Mouse (Mus musculus) neural tube, embryonic 10.5 days (tissue): ENCODE results near the gene C1qtnf3.
"Not testable (repeated sequence)": the region's sequence is repeated elsewhere in the genome, so short reads cannot be mapped to it uniquely, and the experiment has no call there.

ENCODE experiments used
- DNase-seq: peaks from one replicate; pipeline ENCODE4 v3.0.0-alpha.2; 2017; ENCODE audit warnings: low spot score; ENCODE audit errors: extremely low spot score

C1qtnf3 gene

GRCm38 (mm10) chr15:10959277-10960026 lies 7.3 kb downstream of the C1qtnf3 start:
- DNase-seq, result no peak

- DNase-seq, result no peak
Measured at GRCm38 (mm10) chr15:10960267-10960666, 8.1 kb downstream of the C1qtnf3 start.

GRCm38 (mm10) chr15:10962601-10963000 lies 10.5 kb downstream of the C1qtnf3 start:
- no peak for DNase-seq

DNA sequence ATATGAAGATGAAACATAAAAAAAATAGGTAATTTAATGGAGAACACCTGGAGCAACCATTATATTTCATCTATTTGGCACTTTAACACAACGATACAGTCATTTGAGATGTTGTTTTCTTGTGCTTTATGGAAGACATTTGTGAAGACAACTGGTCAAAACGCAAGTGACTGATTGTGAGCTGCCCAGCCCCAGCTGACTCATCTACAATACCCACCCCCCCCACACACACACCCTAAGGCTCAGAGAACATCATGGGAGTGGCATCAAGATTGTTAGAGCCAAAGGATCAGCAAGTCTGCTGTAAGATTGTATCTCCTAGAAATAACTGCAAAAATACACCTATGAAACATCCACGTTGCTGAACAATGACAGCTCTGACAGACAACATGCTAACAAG lies 17.3 kb downstream of the C1qtnf3 start:
- DNase-seq, result no peak

- DNase-seq, result no peak
Measured at GRCm38 (mm10) chr15:10970777-10971176, 18.6 kb downstream of the C1qtnf3 start.

DNA sequence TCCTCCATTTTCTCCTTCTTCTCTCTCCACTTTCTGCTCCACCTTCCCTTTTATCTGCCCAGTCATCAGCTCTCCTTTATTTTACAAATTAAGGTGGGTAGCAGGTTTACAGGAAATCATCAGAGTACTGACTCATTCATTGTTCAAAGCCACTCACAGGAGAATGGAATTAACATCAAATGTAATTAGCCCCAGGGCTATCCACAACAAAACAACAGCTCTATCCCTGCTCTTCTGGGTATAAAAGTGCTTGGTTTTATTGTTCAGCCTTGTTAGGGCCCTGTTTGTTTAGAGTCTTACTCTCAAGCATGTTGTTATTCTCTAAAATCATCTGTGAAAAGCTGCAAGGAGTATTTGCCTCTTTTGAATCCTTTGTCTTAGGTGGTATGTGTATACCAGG lies 25.0 kb downstream of the C1qtnf3 start:
- DNase-seq, result no peak

DNA sequence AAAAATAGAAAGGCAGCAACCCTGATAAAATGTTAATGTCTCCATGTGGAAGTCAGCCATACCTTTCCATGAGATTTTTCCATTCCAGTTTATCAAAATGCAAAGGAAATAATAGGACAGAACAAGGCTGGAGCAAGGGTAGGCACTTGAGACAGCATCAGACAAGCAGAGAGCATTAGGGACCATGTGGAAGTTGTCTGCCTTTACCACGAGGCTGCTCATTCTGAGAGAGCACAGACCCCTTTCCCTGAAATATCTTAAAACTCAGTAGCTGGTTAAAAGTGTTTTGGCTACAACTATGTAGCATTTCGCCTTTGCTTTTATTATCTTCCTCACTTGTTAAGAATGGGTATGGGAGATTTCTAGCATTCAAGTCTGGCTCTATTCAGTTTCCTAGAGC lies 28.6 kb downstream of the C1qtnf3 start:
- no peak for DNase-seq

GRCm38 (mm10) chr15:10981377-10982063 lies 29.4 kb downstream of the C1qtnf3 start, which contains the start of gene Amacr:
Gene Amacr, plus strand, starts transcription at chr15:10981756.
- peak; percentile 97 for DNase-seq

DNA sequence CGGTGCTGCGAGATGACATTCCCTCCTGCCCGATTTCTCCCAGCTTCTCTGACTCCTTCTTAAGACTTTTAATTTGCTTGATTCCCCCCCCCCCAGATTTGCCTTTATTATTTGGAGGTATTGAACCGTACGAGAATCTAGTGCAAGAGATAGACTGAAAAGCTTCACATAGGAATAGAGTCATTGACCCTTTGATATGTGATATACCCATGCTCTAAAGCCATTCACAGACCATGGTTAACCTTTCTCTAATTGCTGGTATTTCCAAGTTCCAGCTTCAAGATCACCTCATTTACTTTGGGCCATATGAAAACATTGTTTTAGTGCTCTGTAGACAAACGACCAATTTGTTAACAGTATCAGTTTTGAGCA lies 29.9 kb downstream of the C1qtnf3 start:
- DNase-seq, result no peak

- DNase-seq, result no peak
Measured at GRCm38 (mm10) chr15:10985756-10986155, 33.6 kb downstream of the C1qtnf3 start.

- DNase-seq, result not testable (repeated sequence)
Measured at GRCm38 (mm10) chr15:10986477-10986876, 34.3 kb downstream of the C1qtnf3 start.

DNA sequence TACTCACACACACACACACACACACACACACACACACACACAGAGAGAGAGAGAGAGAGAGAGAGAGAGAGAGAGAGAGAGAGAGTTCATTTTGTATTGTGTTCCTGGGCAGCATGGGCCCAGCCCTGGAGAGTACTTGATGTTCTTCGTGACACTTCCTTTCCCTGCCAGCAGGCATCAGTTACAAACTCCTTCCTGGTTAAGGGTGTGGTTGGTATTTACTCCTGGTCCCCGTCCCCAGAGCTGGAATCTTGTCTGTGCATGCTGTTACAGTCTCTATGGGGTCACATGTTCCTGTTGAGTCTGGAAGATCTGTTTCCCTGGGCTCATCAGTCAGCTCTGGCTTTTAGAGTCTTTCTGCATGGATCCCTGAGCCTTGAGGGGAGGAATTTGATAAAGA lies 38.3 kb downstream of the C1qtnf3 start:
- no peak for DNase-seq

- DNase-seq, result no peak
Measured at GRCm38 (mm10) chr15:10991566-10991965, 39.4 kb downstream of the C1qtnf3 start.

- DNase-seq, result no peak
Measured at GRCm38 (mm10) chr15:10999832-11000231, 47.7 kb downstream of the C1qtnf3 start.

DNA sequence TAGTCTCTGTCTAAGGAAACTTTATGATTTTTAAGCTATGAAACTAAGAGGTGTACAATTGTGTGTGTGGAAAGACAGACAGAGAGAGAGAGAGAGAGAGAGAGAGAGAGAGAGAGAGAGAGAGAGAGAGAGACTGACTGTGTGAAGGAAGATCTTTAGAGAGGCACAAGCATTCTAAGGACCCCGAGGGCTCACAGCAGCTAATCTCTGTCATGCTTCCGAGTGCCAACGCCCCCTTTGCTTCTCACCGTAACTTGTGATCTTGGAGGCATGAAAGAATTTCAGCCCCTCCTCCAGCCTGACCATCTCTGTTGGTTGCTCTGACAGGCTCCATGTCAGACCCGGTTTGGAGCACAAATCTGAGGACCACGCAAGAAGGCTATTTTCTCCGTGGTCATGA lies 48.3 kb downstream of the C1qtnf3 start, which contains the start of gene Slc45a2:
Slc45a2 (plus strand) TSS at position 301 of the 400 bp plus-strand sequence.
- DNase-seq, result no peak

GRCm38 (mm10) chr15:11003791-11004190 lies 51.7 kb downstream of the C1qtnf3 start:
- DNase-seq, result peak; percentile 3

- DNase-seq, result no peak
Measured at GRCm38 (mm10) chr15:11004646-11005045, 52.5 kb downstream of the C1qtnf3 start.

DNA sequence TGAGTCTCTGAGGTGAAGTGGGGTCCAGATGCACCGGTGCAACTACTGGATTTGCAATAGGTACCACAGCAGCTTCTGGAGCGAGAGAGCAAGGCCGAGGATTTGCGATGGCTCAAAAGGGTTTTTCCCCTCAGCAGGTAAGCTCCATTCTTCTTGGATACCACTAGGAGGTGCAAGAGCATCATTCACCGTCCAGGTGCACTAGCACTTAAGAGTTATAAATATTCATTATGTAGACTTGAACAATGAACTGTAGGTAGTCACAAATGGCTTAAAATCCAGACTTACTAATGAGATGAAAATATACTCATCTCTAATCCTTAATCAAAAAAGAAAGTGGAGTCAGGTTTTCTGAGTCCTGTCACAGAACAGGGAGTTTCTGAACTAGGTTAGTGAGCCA lies 56.6 kb downstream of the C1qtnf3 start:
- DNase-seq, result no peak

GRCm38 (mm10) chr15:11010976-11011548 lies 58.9 kb downstream of the C1qtnf3 start:
- DNase-seq, result no peak

DNA sequence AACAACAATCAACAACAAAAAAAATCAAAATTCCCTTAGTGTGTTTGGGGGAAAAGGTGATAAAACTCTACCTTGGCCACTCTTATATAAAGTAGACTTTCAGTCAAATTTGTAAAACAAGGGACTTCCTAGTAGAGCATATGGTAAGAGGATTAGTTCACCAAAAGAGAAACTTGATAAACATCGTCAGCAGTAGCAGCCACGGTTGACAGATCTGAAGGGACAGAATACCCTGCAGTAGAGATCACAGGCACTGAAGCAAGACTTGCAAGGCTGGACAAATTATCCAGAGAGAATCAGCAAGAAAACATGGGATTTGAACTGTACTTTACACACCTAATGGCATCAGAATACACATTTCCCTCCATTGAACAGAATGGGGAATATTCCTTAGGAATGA lies 62.8 kb downstream of the C1qtnf3 start:
- DNase-seq, result no peak

DNA sequence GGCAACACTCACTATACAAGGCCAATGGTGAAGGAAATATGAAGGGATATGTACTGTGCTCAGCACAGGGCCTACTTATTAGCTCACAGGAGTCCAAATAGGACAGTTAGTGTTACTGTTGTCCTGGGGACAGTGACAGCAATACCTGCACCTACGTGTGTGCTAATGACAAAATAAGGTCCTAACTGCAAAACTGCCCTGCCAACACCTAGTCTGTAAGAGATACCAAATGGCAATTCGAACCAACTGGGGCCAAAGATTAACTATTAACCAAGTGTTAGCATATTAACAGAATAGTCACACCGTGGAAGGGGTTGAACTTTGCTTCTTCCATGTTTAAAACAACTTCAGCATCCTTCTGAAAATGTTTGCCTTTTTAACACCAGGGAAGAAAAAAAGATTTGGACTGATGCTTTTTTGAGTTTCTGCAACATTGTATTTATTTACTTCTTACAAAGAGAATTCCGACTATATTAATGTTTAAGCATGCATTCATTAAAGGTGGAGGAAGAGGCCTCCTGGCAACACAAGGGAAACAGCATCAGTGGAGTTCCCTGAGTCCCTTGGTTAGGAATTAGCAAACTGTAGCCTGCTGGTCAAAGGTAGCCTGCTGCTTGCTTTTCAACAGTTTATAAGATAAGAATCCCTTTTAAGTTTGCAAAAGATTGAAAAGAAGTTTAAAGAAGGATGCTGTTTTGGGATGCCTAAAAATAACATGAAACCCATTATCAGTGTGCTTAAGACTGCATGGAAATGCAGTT lies 74.8 kb downstream of the C1qtnf3 start:
- DNase-seq, result no peak
